Mouse (Mus musculus) embryonic facial prominence, embryonic 13.5 days (tissue): ENCODE measurements around the gene Adamtsl3. TPM values are rescaled to one million over a fixed set of nuclear protein-coding genes. Genes with fewer than 3 reads are reported as not detected.

Experiments
- ATAC-seq: fragments of 200-750 bp; cut with Nextera tagmentation; 2 replicates; pipeline ENCODE4 v1.8.0; 2017; ENCODE audit warnings: low read depth; ENCODE audit not compliant: insufficient number of reproducible peaks, insufficient read depth, low FRiP score, low TSS enrichment
- H3K27ac ChIP-seq: fragments of 300-500 bp; sonication (generic); 2 replicates; pipeline ENCODE4 v1.5.1; 2015; ENCODE audit warnings: moderate library complexity, mild to moderate bottlenecking, inconsistent platforms
- H3K27me3 ChIP-seq: fragments of 300-500 bp; sonication (generic); 2 replicates; pipeline ENCODE4 v1.6.1; 2015; ENCODE audit warnings: mild to moderate bottlenecking, inconsistent platforms
- H3K36me3 ChIP-seq: fragments of 300-500 bp; sonication (generic); 2 replicates; pipeline ENCODE4 v1.6.1; 2015; ENCODE audit warnings: mild to moderate bottlenecking, inconsistent platforms
- H3K4me1 ChIP-seq: fragments of 300-500 bp; sonication (generic); 2 replicates; pipeline ENCODE4 v1.6.1; 2015; ENCODE audit warnings: inconsistent platforms
- H3K4me2 ChIP-seq: fragments of 300-500 bp; sonication (generic); 2 replicates; pipeline ENCODE4 v1.6.1; 2015; ENCODE audit warnings: moderate library complexity, mild to moderate bottlenecking, inconsistent platforms
- H3K4me3 ChIP-seq: fragments of 300-500 bp; sonication (generic); 2 replicates; pipeline ENCODE4 v1.5.1; 2015; ENCODE audit warnings: mild to moderate bottlenecking, inconsistent platforms
- H3K9ac ChIP-seq: fragments of 300-500 bp; sonication (generic); 2 replicates; pipeline ENCODE4 v1.6.1; 2015; ENCODE audit warnings: mild to moderate bottlenecking, inconsistent platforms
- H3K9me3 ChIP-seq: fragments of 300-500 bp; sonication (generic); 2 replicates; pipeline ENCODE4 v1.6.1; 2016; ENCODE audit warnings: inconsistent platforms
- WGBS: fragments of 180-500 bp; shearing (Covaris S2); methylation state at CpG from one replicate; pipeline ENCODE4 v1.1.7; 2015; ENCODE audit warnings: mixed read lengths; 5-methylcytosine and 5-hydroxymethylcytosine counted together
- polyA plus RNA-seq: library from polyadenylated mRNA; unstranded; fragments of >200 nt; fragmentation: Nextera tagmentation; extraction: Ambion mirVana; gene quantifications from 2 replicates; pipeline ENCODE4 v1.2.1, GENCODE M21; 2015

The Adamtsl3 gene
- polyA plus RNA-seq, 1 experiment from 2014 or later, result 3.8 TPM

DNA sequence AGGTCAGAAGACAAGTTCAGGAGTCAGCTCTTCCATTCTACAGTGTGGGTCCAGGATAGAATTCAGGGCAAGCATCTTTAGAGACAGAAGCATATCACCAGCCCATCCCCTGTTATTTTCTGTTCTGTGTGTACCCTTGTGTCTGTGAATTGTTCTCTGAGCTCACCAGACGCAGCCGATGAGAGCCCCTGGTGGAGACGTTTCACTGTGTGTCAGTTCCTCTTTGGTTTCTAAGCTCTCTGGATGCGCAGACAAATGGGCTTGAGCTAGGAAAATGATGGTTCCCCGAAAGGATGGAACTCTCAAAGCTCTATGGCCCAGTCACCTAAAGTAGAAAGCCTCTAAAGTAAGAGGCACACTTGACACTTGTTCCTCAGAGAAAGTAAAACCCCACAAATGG lies 246.3 kb downstream of the Adamtsl3 start:
- no peak overlapping the region for H3K4me2 ChIP-seq
- H3K9ac ChIP-seq, result no peak overlapping the region
- 73% methylated on average over 5 of the region's 5 CpGs for WGBS
- H3K36me3 ChIP-seq, result no peaks in the 10 kb centered on the region
- no peaks in the 10 kb centered on the region for H3K9me3 ChIP-seq
- no peak overlapping the region for H3K27ac ChIP-seq
- no peak overlapping the region for H3K4me3 ChIP-seq
- peaks cover 8% of the 10 kb centered on the region; the same call in 1 of the 2 replicates for H3K4me1 ChIP-seq
- H3K27me3 ChIP-seq, result no peaks in the 10 kb centered on the region
- ATAC-seq, result no peak

DNA sequence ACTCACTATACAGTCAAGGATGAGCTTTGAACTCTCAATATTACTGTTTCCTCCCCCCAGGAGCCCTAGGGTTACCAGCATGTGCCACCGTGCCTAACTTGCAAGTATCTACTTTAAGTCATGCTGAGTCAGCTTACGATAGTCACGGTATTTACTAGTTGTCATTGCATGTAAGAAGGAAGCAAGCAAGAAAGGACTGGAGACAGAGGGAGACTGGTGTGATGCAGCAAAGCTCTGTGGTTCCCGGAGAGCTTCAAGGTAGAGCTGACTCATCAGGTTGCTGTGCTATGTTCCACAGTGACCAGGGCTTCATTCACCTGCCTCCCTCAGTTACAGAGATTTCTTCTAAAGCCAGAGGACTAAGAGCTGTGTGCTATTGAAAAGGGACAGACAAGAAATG lies 247.0 kb downstream of the Adamtsl3 start:
- H3K27me3 ChIP-seq, result no peaks in the 10 kb centered on the region
- WGBS, result 80% methylated on average over 4 of the region's 4 CpGs
- H3K36me3 ChIP-seq, result no peaks in the 10 kb centered on the region
- H3K9ac ChIP-seq, result no peak overlapping the region
- no peak for ATAC-seq
- H3K27ac ChIP-seq, result no peak overlapping the region
- H3K9me3 ChIP-seq, result no peaks in the 10 kb centered on the region
- H3K4me2 ChIP-seq, result no peak overlapping the region
- peaks cover 8% of the 10 kb centered on the region; the same call in 1 of the 2 replicates for H3K4me1 ChIP-seq
- H3K4me3 ChIP-seq, result no peak overlapping the region

DNA sequence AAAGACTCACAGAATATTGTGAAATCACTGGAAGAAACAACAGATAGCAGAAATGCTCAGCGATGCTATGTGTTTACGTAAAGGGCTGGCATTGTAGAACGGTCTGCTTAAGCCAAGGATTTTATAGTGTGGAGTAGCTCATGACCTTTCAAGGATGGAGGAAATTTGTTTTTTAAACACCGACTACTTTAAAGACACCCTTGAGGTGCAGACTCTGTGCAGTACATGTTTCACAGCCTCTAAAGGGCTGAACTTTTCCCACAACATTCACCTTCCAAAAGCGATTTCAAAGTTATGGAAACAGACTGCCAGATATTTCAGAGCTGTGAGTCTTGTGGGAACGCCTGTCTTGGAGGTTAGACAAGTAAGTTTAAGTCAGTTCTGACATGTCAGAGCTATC lies 255.4 kb downstream of the Adamtsl3 start:
- 88% methylated on average over 6 of the region's 6 CpGs for WGBS
- Histone ChIP-seq H3K27ac (no peak overlapping the region), H3K9ac (no peak overlapping the region), H3K4me2 (no peak overlapping the region), H3K9me3 (no peaks in the 10 kb centered on the region), H3K27me3 (no peaks in the 10 kb centered on the region), H3K4me1 (no peaks in the 10 kb centered on the region), H3K4me3 (no peak overlapping the region), H3K36me3 (no peaks in the 10 kb centered on the region)
- no peak for ATAC-seq

DNA sequence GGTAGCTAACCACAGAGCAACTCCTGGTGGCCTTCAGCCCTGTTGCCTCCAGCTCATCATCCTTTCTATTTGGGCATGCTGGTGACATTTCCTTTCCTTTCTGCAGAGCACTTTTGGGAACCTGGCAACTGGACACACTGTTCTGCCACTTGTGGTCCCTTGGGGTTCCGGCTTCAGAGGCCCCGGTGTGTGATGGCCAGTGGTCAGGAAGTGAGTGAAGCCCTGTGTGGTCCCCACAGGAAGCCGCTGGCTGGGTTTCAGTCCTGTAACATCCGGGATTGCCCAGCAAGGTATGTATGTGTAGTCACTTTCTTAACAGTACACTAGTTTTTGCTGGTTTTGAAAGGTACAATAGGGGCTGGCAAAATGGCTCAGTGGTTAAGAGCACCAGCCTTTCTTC lies 266.5 kb downstream of the Adamtsl3 start:
- Histone ChIP-seq H3K36me3 (no peaks in the 10 kb centered on the region), H3K9ac (no peak overlapping the region), H3K27me3 (no peaks in the 10 kb centered on the region; the same call in 1 of the 2 replicates), H3K27ac (no peak overlapping the region), H3K4me1 (no peaks in the 10 kb centered on the region; the same call in 1 of the 2 replicates), H3K4me2 (no peak overlapping the region), H3K9me3 (no peaks in the 10 kb centered on the region), H3K4me3 (no peak overlapping the region)
- ATAC-seq, result no peak
- WGBS, result 75% methylated on average over 4 of the region's 4 CpGs

DNA sequence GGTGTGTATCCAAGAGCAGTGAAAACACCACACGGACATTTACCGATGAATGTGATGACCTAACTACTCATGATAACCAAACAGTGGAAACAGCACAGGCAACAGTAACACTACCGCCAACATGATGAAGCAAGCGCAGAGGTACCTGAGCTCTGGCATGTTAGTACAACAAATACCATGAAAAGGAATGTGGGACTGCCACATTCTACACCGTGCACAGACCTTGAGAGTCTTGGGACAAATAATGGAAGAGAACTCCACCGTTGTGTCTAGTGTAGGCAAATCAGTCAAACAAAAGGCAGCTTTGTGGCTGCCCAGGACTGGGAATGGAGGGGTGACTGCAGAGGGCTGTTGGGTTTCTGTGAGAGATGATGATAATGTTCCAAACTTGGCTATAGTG lies 269.9 kb downstream of the Adamtsl3 start:
- Histone ChIP-seq H3K27ac (no peak overlapping the region), H3K4me3 (no peak overlapping the region), H3K4me1 (no peaks in the 10 kb centered on the region; the same call in 1 of the 2 replicates), H3K9ac (no peak overlapping the region), H3K9me3 (no peaks in the 10 kb centered on the region), H3K4me2 (no peak overlapping the region), H3K36me3 (no peaks in the 10 kb centered on the region), H3K27me3 (no peaks in the 10 kb centered on the region; the same call in 1 of the 2 replicates)
- no peak for ATAC-seq
- 77% methylated on average over 6 of the region's 6 CpGs for WGBS

DNA sequence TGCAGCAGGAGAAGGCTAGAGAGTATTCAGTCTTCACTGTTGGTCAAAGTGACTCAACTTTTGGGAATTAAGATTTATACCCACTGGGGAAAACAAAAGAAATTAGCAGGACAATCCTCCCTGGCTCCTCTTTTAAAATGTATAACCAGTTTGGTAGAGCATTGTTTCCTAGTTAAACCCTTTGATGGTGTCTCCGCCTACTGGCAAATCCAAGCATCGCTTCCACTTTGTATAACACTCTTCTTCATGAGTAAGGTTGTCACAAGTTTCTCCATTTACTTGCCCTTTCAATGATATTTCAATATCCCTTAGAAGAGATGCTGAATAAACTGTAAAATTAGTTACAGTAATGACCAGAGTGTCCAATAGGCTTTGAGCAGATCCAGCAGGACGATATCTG lies 274.1 kb downstream of the Adamtsl3 start:
- Histone ChIP-seq H3K36me3 (no peaks in the 10 kb centered on the region), H3K27ac (no peak overlapping the region), H3K4me2 (no peak overlapping the region), H3K27me3 (no peaks in the 10 kb centered on the region), H3K4me1 (no peaks in the 10 kb centered on the region), H3K9ac (no peak overlapping the region), H3K9me3 (no peaks in the 10 kb centered on the region), H3K4me3 (no peak overlapping the region)
- WGBS, result 68% methylated on average over 3 of the region's 3 CpGs
- ATAC-seq, result no peak

DNA sequence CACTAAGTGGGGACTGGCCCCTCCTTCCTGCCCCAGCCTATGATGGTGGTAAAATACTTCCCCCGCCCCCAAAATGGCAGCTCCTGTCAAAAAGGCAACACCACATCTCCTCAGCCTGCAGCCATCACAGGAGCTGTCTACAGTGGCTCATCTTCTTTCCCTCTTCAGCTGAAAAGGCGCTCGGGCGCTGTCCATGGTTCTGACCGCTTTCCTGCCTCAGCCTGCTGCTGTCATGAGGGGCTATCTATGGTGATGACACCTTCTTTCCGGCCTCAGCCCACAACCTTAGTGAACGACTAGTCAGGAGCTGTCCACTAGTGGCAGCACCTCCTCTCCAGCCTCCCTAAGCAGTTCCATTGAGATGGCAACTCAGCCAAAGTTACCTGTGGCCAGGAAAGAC lies 289.8 kb downstream of the Adamtsl3 start:
- Histone ChIP-seq H3K4me2 (no peak overlapping the region), H3K4me3 (no peak overlapping the region), H3K9me3 (peaks cover 4% of the 10 kb centered on the region; the same call in 1 of the 2 replicates), H3K9ac (no peak overlapping the region), H3K36me3 (no peaks in the 10 kb centered on the region), H3K4me1 (no peaks in the 10 kb centered on the region), H3K27ac (no peak overlapping the region), H3K27me3 (no peaks in the 10 kb centered on the region)
- WGBS, result 12% methylated on average over 7 of the region's 7 CpGs
- ATAC-seq, result no peak

DNA sequence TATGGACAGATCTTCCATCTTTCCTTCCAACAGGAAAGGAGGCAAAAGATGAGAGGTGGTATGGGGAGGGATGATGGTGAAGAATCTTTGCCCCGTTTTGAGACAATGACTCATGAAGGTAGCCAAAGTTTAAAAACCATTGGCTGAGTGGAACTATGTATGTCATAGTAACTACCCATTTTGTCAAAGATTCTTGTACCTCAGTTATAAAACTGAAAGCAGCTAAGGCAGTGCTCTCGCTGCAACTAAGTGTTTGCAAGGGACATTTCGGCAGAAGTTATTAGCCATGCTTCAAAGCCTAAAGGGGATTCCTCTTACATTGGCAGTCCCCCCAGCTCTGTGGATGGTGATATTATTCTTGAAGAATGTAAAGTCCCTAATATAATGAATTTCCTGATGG lies 311.7 kb downstream of the Adamtsl3 start:
- Histone ChIP-seq H3K9ac (no peak overlapping the region), H3K27me3 (no peaks in the 10 kb centered on the region), H3K4me3 (no peak overlapping the region), H3K9me3 (no peaks in the 10 kb centered on the region), H3K27ac (no peak overlapping the region), H3K4me1 (peaks cover 11% of the 10 kb centered on the region), H3K4me2 (no peak overlapping the region), H3K36me3 (peaks cover 4% of the 10 kb centered on the region; the same call in 1 of the 2 replicates)
- no peak for ATAC-seq
- 84% methylated on average over 3 of the region's 3 CpGs for WGBS

DNA sequence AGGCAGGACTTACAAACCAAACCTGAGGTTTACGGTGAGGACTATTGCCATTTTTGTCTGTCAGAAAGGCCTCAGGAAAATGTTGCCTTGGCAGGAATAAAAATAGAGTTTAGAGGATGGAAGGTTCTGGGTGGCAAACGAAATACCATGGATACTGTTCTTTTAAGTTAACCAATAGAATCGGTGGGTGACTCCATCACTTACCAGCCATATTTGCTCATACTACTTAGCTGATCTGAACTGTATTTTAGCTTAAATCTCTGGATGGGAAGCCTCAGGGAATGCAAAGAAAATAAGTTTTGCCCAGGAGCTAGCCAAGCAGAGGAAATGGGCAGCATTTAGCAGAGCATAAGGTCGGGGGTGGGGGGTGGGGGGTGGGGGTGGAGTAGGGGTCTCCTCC lies 312.4 kb downstream of the Adamtsl3 start:
- 37% methylated on average over 4 of the region's 4 CpGs for WGBS
- Histone ChIP-seq H3K9ac (peak overlapping the region; percentile 81), H3K27ac (no peak overlapping the region), H3K4me1 (peaks cover 11% of the 10 kb centered on the region), H3K9me3 (no peaks in the 10 kb centered on the region), H3K4me3 (peak overlapping the region; percentile 75), H3K27me3 (no peaks in the 10 kb centered on the region), H3K36me3 (peaks cover 6% of the 10 kb centered on the region; the same call in 1 of the 2 replicates), H3K4me2 (peak overlapping the region; percentile 69)
- ATAC-seq, result no peak

DNA sequence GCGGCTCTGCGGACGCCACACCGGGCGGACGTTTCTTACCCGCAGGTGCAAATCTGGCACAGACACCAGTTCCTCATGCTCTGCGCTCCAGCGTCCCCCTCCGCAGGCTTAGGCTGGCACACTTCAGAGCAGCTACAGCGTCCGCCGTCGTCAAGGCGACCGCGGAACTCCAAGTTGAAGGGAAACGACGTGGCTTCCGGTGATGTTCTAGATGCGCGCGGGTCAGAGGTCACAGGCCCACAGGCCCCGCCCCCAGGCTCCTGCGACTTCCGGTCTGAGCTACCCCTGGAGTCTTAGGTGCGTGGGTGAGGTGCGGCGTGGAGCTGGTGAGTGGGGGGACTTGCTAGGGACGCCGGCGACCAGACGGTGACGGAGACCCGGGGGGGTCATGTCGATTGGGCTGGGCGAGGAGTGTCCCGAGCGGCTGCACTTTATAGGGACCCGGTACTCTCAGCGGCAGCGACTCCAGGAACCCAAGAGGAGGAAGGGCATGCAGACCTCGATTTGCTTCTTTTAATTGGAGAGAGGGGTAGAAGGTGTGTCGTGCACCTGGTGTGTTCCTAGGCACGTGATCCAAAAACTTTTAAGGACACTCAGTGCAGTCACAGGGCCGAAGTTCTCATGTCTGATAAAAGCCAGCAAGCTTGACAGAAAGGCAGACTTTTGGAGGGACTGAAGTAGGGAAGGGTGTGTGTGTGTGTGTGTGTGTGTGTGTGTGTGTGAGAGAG lies 313.0 kb downstream of the Adamtsl3 start, which contains the start of the genes Saxo2 and Efl1:
Gene Saxo2, minus strand, starts transcription at position 176 of the 728 bp plus-strand sequence.
Gene Efl1, plus strand, starts transcription at position 262 of the 728 bp plus-strand sequence.
- Histone ChIP-seq H3K27me3 (no peaks in the 10 kb centered on the region), H3K4me1 (peaks cover 11% of the 10 kb centered on the region), H3K4me3 (peak within 1 kb of the TSS; percentile 75), H3K9ac (peak within 1 kb of the TSS; percentile 81), H3K27ac (no peak within 1 kb of the TSS), H3K4me2 (peak within 1 kb of the TSS; percentile 69), H3K9me3 (no peaks in the 10 kb centered on the region), H3K36me3 (peaks cover 6% of the 10 kb centered on the region; the same call in 1 of the 2 replicates)
- peak; percentile 91 for ATAC-seq
- under 1% methylated on average over 46 of the region's 46 CpGs for WGBS

DNA sequence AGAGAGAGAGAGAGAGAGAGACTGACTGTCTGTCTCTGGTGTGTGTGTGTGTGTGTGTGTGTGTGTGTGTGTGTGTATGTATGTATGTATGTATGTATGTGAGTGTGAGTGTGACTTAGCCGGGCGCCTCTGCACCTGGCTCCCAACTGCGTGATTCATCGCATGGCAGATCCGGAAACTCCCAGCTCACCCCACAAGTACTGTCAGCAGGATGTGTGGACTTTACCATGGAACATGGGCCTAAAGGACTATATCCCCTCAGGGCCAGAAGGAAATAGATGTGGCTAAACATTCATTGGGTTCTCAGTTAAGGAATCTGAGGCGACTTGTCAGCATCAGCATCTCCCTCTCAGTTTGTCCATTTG lies 313.6 kb downstream of the Adamtsl3 start:
- Histone ChIP-seq H3K27me3 (no peaks in the 10 kb centered on the region), H3K27ac (no peak overlapping the region), H3K4me1 (peaks cover 11% of the 10 kb centered on the region), H3K4me3 (peak overlapping the region; percentile 75), H3K9ac (peak overlapping the region; percentile 81), H3K9me3 (no peaks in the 10 kb centered on the region), H3K36me3 (peaks cover 6% of the 10 kb centered on the region; the same call in 1 of the 2 replicates), H3K4me2 (peak overlapping the region; percentile 69)
- 5% methylated on average over 6 of the region's 6 CpGs for WGBS
- ATAC-seq, result no peak
